In the genomic region with DNA sequence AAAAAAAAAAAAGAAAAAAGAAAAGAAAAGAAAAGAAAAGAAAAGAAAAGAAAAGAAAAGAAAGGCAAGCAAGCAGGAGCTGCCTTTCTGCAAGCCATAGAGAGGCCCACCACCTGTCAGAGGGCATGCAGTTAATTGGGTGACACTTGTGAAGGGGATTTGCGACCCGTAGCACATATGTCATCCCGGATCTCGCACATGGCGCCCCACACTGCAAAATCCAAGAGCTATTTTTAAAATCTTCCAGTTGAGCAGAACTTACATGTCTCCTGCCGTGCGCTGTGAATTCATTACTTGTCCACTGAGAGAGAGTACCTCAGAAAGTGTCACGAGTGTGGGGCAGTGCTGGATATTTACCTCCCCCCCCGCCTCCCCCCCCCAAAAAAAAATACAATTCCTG, we compare ENCODE assay signal across 14 mouse cellular contexts. TPM values are rescaled to one million over a fixed set of nuclear protein-coding genes. Genes with fewer than 3 reads are reported as not detected.
A peak's percentile ranks its signal among the peaks of the same experiment; 100 is the strongest.
DNase-seq lines count a peak whose midpoint lies in the region; ATAC-seq and TF ChIP-seq lines count a peak whose summit lies in the region.
"Had no signal": no experiment of that assay in that cellular context is flagged by ENCODE, and none has a peak within 500 bp of the region (broad histone marks: within the 10 kb centered on the region; RNA-seq: fewer than 3 reads in every experiment).

No protein-coding gene starts in this region.

- no peak overlapping the region for H3K4me2 ChIP-seq in embryonic facial prominence, embryonic 12.5 days (replicated peaks)
- no peak overlapping the region for H3K4me2 ChIP-seq in midbrain, embryonic 16.5 days (ENCODE audit: low read length)
- H3K4me2 ChIP-seq: embryonic facial prominence, embryonic 13.5 days; heart, embryonic 15.5 days had no signal

- no peak for TF ChIP-seq CTCF in heart, adult 2 months (IDR thresholded peaks at IDR 0.05)

- H3K9me3 ChIP-seq in embryonic facial prominence, embryonic 12.5 days, result no peaks in the 10 kb centered on the region
- no peaks in the 10 kb centered on the region for H3K9me3 ChIP-seq in embryonic facial prominence, embryonic 10.5 days
- H3K9me3 ChIP-seq in midbrain, embryonic 10.5 days (replicated peaks), result no peaks in the 10 kb centered on the region
- no peaks in the 10 kb centered on the region for H3K9me3 ChIP-seq in midbrain, embryonic 16.5 days (replicated peaks; ENCODE audit: control insufficient read depth, low read length, poor library complexity, severe bottlenecking)
- H3K9me3 ChIP-seq: embryonic facial prominence, embryonic 13.5 days; heart, embryonic 15.5 days had no signal

- 0 out of 2 replicates have a peak, but pooled peaks cover under 1% of the 10 kb centered on the region for H3K79me2 ChIP-seq in heart, adult 2 months (replicated peaks; ENCODE audit: control insufficient read depth, insufficient read depth, low read length)

- no peak for TF ChIP-seq EP300 in heart, adult 2 months (IDR thresholded peaks at IDR 0.05; ENCODE audit: insufficient read depth, low read depth, low read length)

- 72% methylated on average over 9 of the region's 9 CpGs for WGBS in embryonic facial prominence, embryonic 12.5 days
- WGBS in embryonic facial prominence, embryonic 10.5 days, result 71% methylated on average over 9 of the region's 9 CpGs
- 72% methylated on average over 9 of the region's 9 CpGs for WGBS in midbrain, embryonic 10.5 days
- WGBS in midbrain, embryonic 16.5 days, result 30% methylated on average over 9 of the region's 9 CpGs
- WGBS in heart, adult 2 months, result 82% methylated on average over 9 of the region's 9 CpGs

- H3K36me3 ChIP-seq in embryonic facial prominence, embryonic 12.5 days, result no peaks in the 10 kb centered on the region
- H3K36me3 ChIP-seq in embryonic facial prominence, embryonic 10.5 days (replicated peaks), result peaks cover 8% of the 10 kb centered on the region; the same call in 1 of the 2 replicates
- no peaks in the 10 kb centered on the region for H3K36me3 ChIP-seq in midbrain, embryonic 10.5 days
- H3K36me3 ChIP-seq in midbrain, embryonic 16.5 days (ENCODE audit: control insufficient read depth, insufficient read depth, low read length), result no peaks in the 10 kb centered on the region
- peaks cover 2% of the 10 kb centered on the region for H3K36me3 ChIP-seq in heart, adult 2 months (ENCODE audit: control insufficient read depth, insufficient read depth, low read length)
- H3K36me3 ChIP-seq: embryonic facial prominence, embryonic 13.5 days; heart, embryonic 15.5 days had no signal

- no peak overlapping the region for H3K27ac ChIP-seq in embryonic facial prominence, embryonic 12.5 days
- no peak overlapping the region for H3K27ac ChIP-seq in embryonic facial prominence, embryonic 10.5 days (replicated peaks)
- H3K27ac ChIP-seq in midbrain, embryonic 10.5 days (replicated peaks), result 0 out of 2 replicates have a peak overlapping the region, but pooled peaks have one; percentile 23
- H3K27ac ChIP-seq in midbrain, embryonic 16.5 days (ENCODE audit: low read length), result no peak overlapping the region
- no peak overlapping the region for H3K27ac ChIP-seq in heart, adult 2 months
- H3K27ac ChIP-seq: embryonic facial prominence, embryonic 13.5 days; heart, embryonic 15.5 days had no signal

- ATAC-seq in embryonic facial prominence, embryonic 12.5 days (ENCODE audit: insufficient number of reproducible peaks, insufficient read depth, low FRiP score, low TSS enrichment), result 0 out of 2 replicates have a peak, but pooled peaks have one; percentile 28
- ATAC-seq in midbrain, embryonic 16.5 days, result no peak

- no peak overlapping the region for H3K9ac ChIP-seq in embryonic facial prominence, embryonic 12.5 days
- H3K9ac ChIP-seq in midbrain, embryonic 16.5 days (ENCODE audit: low read depth, low read length), result no peak overlapping the region
- H3K9ac ChIP-seq in heart, adult 2 months (ENCODE audit: low read depth, low read length), result no peak overlapping the region
- H3K9ac ChIP-seq: embryonic facial prominence, embryonic 13.5 days; heart, embryonic 15.5 days had no signal

- H3K27me3 ChIP-seq in embryonic facial prominence, embryonic 12.5 days, result no peaks in the 10 kb centered on the region
- H3K27me3 ChIP-seq in embryonic facial prominence, embryonic 10.5 days (replicated peaks; ENCODE audit: low read depth, poor library complexity, severe bottlenecking), result no peaks in the 10 kb centered on the region
- H3K27me3 ChIP-seq in midbrain, embryonic 10.5 days (ENCODE audit: low read depth, poor library complexity, severe bottlenecking), result no peaks in the 10 kb centered on the region
- no peaks in the 10 kb centered on the region for H3K27me3 ChIP-seq in midbrain, embryonic 16.5 days (ENCODE audit: control insufficient read depth, insufficient read depth, low read depth, low read length)
- no peaks in the 10 kb centered on the region for H3K27me3 ChIP-seq in heart, adult 2 months (ENCODE audit: control insufficient read depth, insufficient read depth, low read length)
- H3K27me3 ChIP-seq: embryonic facial prominence, embryonic 13.5 days; heart, embryonic 15.5 days; megakaryocyte, embryonic 14.5 days had no signal

- 0 out of 2 replicates have a peak, but pooled peaks cover 2% of the 10 kb centered on the region for H3K4me1 ChIP-seq in embryonic facial prominence, embryonic 12.5 days
- peaks cover 31% of the 10 kb centered on the region for H3K4me1 ChIP-seq in embryonic facial prominence, embryonic 10.5 days
- peaks cover 22% of the 10 kb centered on the region for H3K4me1 ChIP-seq in midbrain, embryonic 10.5 days
- H3K4me1 ChIP-seq in midbrain, embryonic 16.5 days (ENCODE audit: control insufficient read depth, insufficient read depth, low read length), result peaks cover 3% of the 10 kb centered on the region; the same call in 1 of the 2 replicates
- peaks cover 12% of the 10 kb centered on the region for H3K4me1 ChIP-seq in heart, adult 2 months (ENCODE audit: control insufficient read depth, insufficient read depth, low read length)
- H3K4me1 ChIP-seq: megakaryocyte, embryonic 14.5 days had no signal

- intact Hi-C loops in heart, adult 2 months (cut with DNase I), result no loop called here

- H3K4me3 ChIP-seq in embryonic facial prominence, embryonic 12.5 days, result no peak overlapping the region
- no peak overlapping the region for H3K4me3 ChIP-seq in embryonic facial prominence, embryonic 10.5 days
- H3K4me3 ChIP-seq in midbrain, embryonic 10.5 days, result no peak overlapping the region
- no peak overlapping the region for H3K4me3 ChIP-seq in midbrain, embryonic 16.5 days (ENCODE audit: low read depth, low read length)
- no peak overlapping the region for H3K4me3 ChIP-seq in heart, adult 2 months
- H3K4me3 ChIP-seq: embryonic facial prominence, embryonic 13.5 days; heart, embryonic 15.5 days; megakaryocyte, embryonic 14.5 days had no signal

- no peak for DNase-seq in embryonic facial prominence, embryonic 10.5 days (ENCODE audit: low spot score)
- no peak for DNase-seq in midbrain, embryonic 10.5 days (ENCODE audit: low spot score)
- peak; percentile 37 for DNase-seq in mesoderm, embryonic 11.5 days (ENCODE audit: low read depth, low spot score)
- no peak for DNase-seq in layer of hippocampus, postnatal 14 days (ENCODE audit: low spot score in 2 of 2)
- DNase-seq in heart, adult 2 months, result no peak
- no peak for DNase-seq in spleen, postnatal 10 days (ENCODE audit: low spot score in 2 of 2)
- DNase-seq: cerebellum, adult 9-11 months; gastrocnemius, postnatal 36 days; kidney, postnatal 10 days had no signal

- TF ChIP-seq POLR2A in heart, adult 2 months (IDR thresholded peaks at IDR 0.05; ENCODE audit: insufficient read depth, low read depth, low read length), result no peak

RNA-seq across cellular contexts. Expression of gene Sash1, which starts 60.0 kb away (rescaled TPM):
- polyA plus RNA-seq in embryonic facial prominence, embryonic 12.5 days (2016; fragmentation: Nextera tagmentation; extraction: Ambion mirVana), result 6.5 and 7.9 TPM in 2 replicates
- polyA plus RNA-seq in embryonic facial prominence, embryonic 10.5 days (2016; fragmentation: Nextera tagmentation; extraction: Ambion mirVana), result 4.1 and 4.2 TPM in 2 replicates
- 3.1 and 3.3 TPM in 2 replicates for polyA plus RNA-seq in midbrain, embryonic 10.5 days (2016; fragmentation: Nextera tagmentation; extraction: Ambion mirVana)
- 2.2 and 2.7 TPM in 2 replicates for polyA plus RNA-seq in midbrain, embryonic 16.5 days (2015; fragmentation: Nextera tagmentation; extraction: Ambion mirVana)
- total RNA-seq in layer of hippocampus, postnatal 14 days (2021), result 10 to 100 TPM; 88.3 to 90.1 TPM
- 10 to 100 TPM; 22.1 to 32.8 TPM for total RNA-seq in heart, adult 2 months (2021)
- 10.0 and 15.9 TPM in 2 replicates for polyA plus RNA-seq in heart, adult 2 months (2012; rRNA removed)
